Mouse (Mus musculus): ENCODE measurements around the gene Osbp2.
"Not testable (repeated sequence)": the region's sequence is repeated elsewhere in the genome, so short reads cannot be mapped to it uniquely, and the experiment has no call there.

Gene Osbp2
- long read RNA-seq, experiment 1, result 0 reads
- long read RNA-seq, experiment 2, partial matches to known transcripts, result 1 of 4 reads
- long read RNA-seq, experiment 2, other reads (novel, unspliced or antisense), result 3 of 4 reads

DNA sequence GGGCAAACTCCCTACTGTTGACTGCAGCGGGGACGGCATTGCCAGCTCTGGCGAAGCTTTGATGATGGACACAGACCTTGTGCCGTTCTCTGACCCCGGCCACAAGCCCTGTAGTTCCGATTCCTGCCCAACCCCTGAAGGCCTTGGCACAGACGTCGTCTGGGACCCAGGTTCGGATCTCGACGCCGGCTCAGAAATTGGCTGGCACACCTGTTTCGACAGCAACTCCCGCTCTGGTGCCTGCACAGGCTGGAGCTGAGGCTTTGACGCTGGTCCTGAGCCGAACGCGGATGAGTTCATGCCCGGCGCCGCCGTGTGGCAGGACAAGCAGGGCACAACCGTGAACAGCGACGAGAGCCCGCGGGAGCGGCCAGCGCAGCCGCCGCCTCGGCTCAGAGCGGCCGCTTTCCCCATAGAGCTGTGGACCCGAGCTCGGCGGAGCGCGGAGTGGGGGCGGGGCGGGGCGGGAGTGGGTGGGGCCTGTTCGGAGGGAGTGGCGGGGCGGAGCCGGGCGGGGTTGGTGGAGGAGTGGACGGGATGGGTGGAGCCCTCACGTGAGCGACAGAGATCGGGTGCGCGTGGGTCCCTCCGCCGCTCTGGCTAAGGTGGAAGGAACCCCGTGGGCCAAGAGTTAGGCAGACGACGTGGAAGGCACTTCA lies at the start of gene Osbp2:
Osbp2 (minus strand) TSS at position 450 of the 659 bp plus-strand sequence.
- intact Hi-C loops (cut with DNase I), result no loop called here

DNA sequence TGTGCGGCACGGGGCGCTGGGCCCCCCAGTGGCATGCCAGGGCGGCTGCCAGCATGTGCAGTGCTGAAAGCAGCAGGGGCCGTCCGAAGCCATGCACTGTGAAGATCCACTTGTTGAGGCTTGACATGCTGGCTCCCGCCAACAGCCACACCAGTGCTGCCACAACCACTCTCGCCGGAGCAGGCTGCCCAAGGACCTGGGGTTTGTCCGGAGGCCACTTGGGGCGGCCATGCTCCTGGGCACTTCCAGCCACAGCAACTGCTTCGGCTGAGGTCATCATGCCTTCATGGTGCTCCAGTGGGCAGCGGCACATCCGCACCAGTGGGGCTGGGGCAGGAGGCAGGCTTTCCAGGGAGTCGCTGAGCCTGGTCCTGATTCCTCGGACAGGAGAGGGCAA lies 49.2 kb upstream of the Osbp2 start:
- intact Hi-C loops (cut with DNase I), result no loop called here

DNA sequence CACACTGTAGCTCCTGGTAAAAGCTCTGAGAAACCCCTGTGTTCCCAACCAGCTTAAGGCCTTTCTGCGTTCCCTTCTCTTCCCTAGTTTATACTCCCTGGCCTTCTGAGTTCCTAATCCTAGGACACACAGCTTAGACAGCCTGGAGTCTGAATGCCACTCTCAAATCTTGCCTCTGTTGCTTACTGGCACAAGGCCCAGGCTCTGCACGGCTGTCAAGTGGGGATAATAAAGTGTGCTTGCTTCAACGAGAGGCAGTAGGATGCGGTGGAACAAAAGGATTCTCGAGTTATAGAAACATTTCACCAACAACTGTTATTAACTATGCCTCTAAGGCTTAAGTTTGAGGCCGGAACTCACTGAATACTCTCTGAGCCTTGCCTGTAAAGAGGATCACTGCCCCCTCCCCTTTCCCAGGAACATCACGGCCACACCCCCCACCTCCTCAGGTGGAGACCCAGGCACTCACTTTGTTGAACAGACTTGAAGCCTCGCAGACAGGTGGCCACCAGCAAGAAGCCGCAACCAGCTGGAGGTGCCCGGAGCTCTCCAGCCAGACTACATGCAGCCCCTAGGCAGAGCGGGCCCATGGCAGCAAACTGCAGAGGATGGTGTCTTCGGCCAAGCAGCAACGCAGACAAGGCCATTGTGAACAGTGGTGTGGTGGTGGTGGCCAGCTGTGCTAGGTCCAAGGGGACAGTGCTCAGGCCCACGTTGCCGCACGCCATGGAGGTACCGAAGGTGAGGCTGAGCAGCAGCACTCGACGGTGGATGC lies 48.6 kb upstream of the Osbp2 start:
- intact Hi-C loops (cut with DNase I), result no loop called here

DNA sequence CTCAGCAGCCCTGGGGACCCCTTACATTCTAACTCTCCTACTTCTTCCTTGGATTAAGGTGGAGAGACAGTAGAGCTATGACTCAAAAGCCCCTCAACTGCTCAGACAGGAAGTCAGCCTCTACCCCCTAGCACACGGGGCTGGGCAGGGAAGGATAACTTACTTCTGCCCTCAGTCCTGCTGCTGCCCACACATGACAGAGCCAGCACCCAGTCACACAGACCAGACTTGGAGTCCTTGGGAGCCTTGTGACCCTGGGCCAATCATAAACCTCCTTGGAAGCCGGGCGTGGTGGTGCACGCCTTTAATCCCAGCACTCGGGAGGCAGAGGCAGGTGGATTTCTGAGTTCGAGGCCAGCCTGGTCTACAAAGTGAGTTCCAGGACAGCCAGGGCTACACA lies 47.7 kb upstream of the Osbp2 start:
- intact Hi-C loops (cut with DNase I), result not testable (repeated sequence)

DNA sequence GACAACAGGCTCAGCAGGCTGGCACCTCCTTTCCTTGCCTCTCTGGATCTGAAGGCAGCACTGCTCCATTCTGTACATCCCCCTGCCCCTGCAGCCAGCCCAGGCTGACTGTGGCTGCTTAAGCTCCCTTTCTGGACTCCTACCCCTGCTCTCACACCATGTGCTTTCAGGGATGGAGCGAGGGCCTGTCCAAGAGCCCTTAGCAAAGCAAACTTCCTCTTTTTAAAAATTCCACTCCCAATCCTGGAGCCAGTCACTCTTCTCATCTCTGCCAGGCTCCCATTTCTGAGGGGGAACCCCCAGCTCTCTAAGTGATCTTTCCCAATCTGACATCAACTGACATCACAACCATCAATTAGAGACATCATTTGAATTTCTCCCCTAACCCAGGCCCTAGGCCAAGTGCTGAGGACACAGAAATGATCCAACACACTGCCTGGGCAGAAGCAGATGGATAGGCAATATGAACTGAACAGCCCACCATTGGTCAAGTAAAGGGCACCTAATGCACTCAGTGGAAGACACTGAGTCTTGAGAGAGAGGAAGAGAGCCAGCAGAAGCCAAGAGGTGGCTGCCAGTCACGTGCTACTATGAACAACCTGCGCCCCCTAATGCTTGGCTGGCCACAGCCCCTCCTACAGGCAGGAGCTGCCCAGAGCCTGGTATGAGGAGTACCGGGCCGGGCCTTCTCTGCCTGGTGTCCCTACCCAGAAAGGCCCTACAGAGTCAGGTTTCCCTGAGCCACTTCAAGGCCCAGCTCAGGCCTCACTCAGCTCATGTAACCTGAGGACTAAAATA lies 47.0 kb upstream of the Osbp2 start:
- intact Hi-C loops (cut with DNase I), result no loop called here

DNA sequence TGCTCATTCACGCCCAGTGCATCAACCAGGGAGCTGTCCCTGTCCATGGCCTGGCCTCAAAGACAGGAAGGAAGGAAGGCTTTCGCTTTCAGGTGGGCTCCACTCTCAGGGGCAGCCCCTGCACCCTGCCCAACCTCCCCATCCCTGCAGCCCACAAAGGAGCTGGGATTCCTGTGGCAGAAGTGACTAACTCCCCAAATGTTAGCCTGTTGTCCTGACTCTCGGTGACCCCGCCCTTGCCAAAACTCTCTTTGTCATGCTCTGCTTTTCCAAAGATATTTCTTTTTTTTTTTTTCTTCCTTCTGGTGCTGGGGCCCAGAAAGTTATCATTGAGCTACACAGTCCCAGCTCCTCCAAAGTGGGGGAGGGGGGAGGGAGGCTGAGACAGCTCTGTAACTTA lies 45.5 kb upstream of the Osbp2 start:
- intact Hi-C loops (cut with DNase I), result no loop called here

DNA sequence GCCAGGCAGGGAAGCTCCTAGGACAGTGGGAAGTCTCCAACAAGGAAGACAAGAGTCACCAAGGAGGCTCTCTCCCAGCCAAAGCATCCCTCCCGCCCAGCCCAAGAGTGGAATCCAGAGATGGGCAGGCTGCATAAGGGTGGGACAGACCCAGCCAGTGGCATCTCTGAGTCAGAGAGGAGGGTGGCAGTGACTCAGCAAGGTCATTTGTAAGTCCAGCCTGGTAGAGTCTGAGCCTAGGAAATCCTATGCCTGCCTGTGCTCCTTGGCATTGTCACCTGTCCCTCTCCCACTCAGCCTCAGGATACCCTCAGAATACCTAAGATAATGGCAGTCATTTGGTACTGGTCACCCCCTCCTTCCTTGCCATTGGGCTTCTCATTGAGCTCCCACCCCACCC lies 41.7 kb upstream of the Osbp2 start:
- intact Hi-C loops (cut with DNase I), result no loop called here

DNA sequence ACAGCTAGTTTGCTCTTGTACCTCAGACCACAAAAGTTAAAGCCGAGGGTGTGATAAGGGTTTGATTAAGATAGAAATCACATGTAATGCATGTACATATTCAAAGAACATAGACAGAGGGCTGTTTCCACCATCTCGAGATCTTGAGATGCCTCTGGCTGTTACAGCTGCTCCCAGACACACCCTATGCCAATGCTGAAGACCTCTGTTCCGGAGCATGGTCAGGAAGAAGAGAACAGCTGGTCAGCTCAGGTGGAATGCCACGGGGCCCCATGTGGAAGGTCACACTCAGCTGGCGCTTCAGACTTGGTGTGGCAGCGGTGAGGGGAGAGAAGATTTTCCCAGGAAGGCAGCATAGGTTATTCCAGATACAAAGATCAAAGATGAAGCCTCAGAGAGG lies 41.0 kb upstream of the Osbp2 start:
- intact Hi-C loops (cut with DNase I), result no loop called here

DNA sequence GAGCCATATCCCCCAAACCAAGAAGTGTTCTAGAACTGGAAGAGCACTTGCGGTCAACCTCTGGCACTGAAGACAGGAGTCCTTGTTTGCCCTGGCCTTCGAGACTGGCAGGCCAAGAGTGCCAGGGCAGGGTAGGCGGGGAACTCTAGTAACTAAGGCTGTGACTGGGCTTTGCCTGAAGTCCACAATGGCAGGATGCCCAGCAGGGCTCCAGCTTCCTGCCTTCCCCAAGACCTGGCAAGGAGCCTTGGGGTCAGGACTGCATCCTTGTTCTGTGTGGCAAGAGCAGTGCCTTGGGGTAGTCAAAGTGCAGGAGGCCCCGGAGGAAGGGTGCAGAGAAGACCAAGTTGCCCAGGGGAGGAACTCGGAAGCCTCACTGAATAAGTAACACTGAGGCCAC lies 39.3 kb upstream of the Osbp2 start:
- intact Hi-C loops (cut with DNase I), result no loop called here

DNA sequence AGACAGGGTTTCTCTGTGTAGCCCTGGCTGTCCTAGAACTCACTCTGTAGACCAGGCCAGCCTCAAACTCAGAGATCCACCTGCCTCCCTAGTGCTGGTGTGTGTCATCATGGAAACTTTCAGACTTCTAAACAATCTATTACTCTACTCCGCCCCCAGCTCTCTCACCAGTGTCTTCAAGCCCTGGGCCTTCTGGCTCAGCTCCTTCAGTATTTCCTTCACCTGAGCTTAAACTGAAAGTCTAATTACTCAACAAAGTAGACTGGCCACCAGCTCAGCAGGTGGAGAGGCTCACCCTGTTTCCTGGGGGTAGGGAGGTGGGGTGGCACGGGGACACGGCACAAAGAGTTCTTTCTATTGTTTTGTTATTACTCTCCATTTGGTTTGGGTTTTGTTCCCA lies 38.8 kb upstream of the Osbp2 start:
- intact Hi-C loops (cut with DNase I), result no loop called here

DNA sequence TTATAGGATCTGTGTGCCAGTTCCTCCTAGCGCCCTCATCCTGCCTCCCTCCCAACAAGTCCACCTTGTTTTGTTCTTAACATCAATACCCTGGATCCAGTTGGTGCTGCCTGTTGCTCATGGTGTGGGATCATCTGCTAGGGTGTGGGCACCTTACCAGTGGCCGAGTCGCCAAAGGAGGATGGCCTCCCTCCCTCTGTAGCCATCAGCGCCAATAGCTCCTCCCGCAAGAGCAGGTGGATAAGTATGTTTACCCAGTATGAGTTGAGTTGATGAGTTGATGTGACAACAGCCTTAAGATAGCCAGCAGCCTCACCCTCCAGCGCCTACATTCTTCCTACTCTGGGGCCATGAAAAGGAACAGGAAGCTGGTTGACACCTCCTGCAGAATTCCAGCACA lies 36.6 kb upstream of the Osbp2 start:
- intact Hi-C loops (cut with DNase I), result no loop called here

DNA sequence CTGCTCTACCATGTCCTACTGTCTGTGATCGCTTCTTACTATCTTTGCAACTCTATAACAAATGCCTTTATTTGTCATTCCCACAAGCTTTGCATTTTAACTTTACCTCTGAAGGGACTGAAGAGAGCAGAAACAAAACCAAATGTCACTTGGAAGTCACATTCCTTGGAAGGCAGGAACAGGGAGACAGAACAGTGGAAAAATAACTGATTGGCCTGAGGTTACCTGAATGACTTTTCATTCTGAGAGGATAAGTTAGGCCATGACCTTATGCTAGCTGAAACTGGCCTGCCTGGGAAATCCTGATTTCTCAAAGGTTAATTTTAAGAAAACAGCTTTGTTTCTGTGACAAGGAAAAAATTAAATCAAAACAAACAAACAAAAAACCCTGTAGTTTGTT lies 32.2 kb upstream of the Osbp2 start:
- intact Hi-C loops (cut with DNase I), result no loop called here

DNA sequence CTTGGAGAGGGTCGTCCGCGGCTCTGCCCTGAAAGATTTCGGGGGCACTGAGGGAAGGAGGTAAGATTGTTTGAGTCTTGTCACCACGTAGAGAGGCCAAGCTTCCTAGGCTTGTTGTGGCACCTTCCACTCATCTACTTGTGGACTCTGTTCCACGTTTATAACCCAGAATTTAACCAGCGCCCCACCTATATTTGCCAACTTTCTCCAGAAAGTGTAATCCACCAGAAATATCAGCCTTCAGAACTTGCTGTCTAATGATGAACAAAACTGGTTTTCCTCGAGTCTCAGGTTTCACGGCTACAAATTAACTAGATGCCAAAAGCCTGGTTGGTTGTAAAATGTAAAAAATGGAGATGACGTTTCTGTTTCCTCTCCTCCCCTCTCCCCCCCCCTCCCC lies 31.8 kb upstream of the Osbp2 start:
- intact Hi-C loops (cut with DNase I), result no loop called here

DNA sequence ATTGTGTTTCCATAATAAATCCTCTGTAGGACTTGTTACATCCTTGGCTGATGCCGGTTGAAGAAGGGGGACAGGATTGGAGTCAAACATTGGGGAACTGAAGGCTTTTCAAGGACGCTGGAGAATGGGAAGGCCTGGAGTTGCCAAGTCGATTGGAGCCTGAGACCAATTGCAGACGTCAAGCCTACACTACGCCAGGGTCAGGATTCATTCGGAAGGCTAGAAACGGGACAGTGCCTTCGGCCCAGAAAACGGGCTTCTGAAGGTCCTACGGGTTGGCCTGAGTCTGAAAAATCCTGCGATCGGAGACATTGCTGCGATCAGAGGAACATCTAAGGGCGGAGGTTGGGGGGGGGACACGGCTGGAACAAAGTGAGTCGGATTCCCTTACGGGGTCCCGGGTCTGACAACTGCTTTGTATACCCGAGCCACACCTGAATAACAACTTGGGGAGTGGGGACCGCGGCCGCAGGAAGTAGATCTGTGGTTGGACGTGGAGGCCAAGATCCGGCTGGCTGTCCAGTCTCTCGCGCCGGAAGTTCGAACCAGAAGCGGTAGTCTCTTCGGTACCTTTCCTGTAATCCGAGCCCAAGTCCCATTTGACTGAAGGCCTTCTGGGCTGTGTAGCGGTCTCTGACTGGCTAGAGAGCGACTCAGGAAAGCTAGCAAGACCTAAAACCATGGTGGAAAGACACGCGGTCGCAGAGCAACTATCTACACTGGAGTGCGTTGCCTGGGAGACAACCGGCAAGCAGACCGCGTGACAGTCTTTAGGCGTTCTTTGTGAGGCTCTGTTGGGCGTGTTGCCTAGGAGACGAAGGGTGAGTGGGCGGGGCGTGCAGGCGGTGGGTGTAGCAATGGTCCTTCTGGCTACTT lies 30.9 kb upstream of the Osbp2 start, which contains the start of the genes 4921536K21Rik and Dusp18:
4921536K21Rik (minus strand) TSS at position 693 of the 876 bp plus-strand sequence.
Dusp18 (plus strand) TSS at position 835 of the 876 bp plus-strand sequence.
- intact Hi-C loops (cut with DNase I), result no loop called here

DNA sequence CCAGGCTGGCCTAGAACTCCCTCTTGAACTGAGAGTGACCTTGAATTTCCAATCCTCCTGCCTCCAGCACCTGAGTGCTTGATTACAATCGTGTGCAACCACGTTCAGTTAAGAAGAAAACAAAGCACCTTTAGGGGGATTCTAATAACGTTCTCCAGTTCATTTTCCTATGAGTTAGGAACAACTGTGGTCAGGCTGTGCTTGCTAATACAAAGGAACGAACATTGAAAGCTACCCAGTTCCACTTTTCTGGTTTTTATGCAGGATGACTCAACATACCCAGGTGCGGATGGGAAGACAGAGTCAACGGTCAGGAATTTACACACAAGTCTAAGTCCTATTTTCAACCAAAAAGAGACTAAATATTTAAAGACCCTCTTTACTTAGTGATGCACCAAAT lies 30.3 kb upstream of the Osbp2 start:
- intact Hi-C loops (cut with DNase I), result no loop called here

DNA sequence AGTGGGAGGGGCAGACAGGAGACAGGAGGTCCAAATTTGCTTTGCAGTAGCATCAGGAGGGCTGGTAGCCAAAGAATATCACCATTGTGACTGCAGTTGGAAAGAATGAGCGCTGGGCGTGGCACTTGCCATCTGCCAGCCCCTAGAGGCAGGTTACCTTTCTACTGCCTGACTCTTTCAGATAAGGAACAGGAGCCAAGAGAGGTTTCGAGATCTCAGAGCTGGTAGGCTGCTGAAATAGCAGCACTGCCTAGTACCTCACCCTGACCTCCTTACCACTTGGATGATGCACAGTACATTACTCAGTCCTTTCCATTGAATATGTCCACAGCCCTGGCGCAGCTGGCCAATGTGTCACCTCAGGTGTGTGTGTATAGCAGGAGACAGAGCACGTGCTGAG lies 23.6 kb upstream of the Osbp2 start:
- intact Hi-C loops (cut with DNase I), result no loop called here

DNA sequence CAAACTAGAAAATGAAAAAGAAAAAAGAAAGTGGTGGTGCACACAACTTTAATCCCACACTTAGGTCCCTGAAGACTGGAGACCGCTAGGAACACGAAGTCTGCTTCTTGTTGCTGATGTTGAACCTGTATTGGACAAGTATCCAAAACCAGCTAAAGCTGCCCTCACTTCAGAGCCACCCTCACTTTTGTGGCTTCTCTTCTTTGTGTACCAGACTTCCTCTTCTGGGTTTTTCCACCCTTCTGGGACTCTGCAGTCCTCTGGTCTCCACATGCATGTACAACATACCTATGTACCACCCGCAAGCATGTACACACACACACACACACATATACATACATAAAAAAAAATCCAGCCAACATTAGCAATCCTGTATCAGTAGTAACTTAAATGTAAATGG lies 20.0 kb upstream of the Osbp2 start:
- intact Hi-C loops (cut with DNase I), result no loop called here

DNA sequence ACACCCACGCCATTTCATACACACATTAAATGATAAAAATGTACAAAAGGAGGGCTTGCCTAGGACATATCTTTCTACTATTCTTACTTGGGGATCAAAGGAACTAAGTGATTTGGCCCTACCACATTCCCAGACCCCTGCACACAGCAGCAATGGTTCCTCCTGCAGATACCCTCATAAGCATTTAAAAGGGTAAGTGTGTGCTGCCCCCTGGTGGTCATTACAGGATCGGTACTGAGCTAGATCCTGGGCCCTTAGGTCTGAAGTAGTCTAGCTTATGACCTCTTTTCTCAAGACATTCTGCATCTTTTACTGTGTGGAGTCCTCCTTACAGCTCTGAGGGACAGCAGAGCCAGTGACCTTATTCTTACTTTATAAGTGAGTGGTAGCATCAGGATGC lies 16.1 kb upstream of the Osbp2 start:
- intact Hi-C loops (cut with DNase I), result loop anchor here (1.0 to 5.0 kb wide), 2 partner anchors 34 to 73 kb away; partner anchors contain the start of gene Slc35e4

DNA sequence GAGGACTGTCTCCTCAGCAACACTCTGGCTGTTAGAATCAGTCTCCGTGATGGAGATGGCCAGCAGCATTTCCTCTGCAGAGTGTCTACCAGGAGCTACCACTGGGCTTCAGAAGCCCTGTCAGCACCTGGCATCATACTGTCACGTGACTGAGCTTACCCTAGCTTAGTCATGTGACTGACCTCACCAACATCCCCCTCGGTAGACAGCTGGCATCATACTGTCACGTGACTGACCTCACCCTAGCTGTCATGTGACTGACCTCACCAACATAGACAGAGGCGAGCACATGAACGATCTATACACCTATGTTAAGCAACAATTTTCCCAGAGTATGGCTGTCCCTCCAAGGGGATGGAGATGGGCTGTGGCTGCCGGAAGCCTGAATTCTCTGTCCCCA lies 15.0 kb upstream of the Osbp2 start:
- intact Hi-C loops (cut with DNase I), result loop anchor here (5.0 kb wide), 1 partner anchor 71 kb away; no protein-coding TSS in a partner anchor

DNA sequence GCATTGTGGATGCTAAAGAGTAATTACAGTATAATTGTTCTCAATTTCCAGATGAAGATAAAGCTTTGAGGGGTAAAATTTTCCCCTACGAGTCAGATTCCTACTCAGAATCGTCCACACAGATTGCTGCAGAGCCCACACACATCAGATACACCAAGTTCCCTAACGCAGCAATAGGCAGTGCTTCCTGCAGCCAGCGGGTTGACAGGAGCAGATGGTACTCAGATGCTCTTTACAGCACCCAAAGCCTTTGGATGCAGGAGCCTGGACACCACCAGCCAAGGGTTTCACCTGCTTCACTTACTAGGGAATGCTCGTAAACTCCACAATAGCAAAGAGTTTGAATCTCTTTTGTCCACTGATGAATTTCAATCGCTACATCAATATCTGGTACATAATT lies 12.7 kb upstream of the Osbp2 start:
- intact Hi-C loops (cut with DNase I), result loop anchor here (5.0 kb wide), 1 partner anchor 69 kb away; no protein-coding TSS in a partner anchor

DNA sequence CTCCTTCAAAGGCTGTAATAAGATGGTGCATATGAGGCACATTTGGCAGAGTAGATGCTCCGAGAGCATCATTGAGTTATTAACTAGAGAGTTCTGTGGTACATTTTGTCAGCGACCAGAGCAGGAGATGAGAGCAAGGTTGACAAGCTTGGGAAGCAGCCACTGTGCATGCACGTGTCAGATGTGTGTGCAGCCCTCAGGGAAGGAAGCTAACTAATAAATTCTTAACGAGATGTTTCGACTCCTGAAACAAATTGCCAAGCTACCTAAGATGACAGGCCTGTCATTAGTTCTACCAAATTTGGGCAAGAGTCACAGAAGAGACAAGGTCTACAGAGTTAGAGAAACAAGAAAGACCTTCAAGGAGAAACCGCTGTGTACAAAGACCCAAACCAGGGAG lies 640 bp upstream of the Osbp2 start:
- intact Hi-C loops (cut with DNase I), result no loop called here
